Mouse (Mus musculus): Measurements from ENCODE around the gene Ccdc33. TPM values are rescaled to one million over a fixed set of nuclear protein-coding genes. Genes with fewer than 3 reads are reported as not detected.

The Ccdc33 gene
- polyA plus RNA-seq, 1 experiment from 2014 or later = 0.81 TPM

DNA sequence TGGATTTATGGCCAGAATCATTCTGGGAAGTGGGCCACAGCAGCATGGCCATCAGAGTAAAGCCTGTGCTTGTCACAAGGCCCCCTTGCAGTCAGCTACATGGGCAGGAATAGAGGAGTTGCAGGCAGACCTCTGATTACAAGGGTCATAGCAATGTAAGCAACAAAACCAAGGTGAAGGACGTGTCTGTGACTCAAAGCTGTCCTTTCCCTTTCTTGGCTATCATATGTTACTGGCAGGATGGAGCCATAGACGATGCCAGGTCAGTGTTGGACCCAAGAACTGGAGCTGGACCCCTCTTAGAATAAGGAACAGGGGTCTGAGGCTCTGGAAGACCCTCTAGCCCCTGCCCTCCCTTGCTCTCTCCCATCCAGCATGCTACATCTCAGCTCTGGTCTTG is 30.2 kb upstream of the Ccdc33 start:
- Histone ChIP-seq H3K4me3 (no peak overlapping the region), H3K4me1 (replicated peaks) (peaks cover 10% of the 10 kb centered on the region), H3K4me2 (no peak overlapping the region), H3K9ac (no peak overlapping the region), H3K27me3 (peaks cover 10% of the 10 kb centered on the region; the same call in 1 of the 2 replicates), H3K36me3 (no peaks in the 10 kb centered on the region), H3K27ac (no peak overlapping the region), H3K9me3 (no peaks in the 10 kb centered on the region)
- 72% methylated on average over 2 of the region's 2 CpGs for WGBS
- ATAC-seq (ENCODE audit: low FRiP score) = no peak

DNA sequence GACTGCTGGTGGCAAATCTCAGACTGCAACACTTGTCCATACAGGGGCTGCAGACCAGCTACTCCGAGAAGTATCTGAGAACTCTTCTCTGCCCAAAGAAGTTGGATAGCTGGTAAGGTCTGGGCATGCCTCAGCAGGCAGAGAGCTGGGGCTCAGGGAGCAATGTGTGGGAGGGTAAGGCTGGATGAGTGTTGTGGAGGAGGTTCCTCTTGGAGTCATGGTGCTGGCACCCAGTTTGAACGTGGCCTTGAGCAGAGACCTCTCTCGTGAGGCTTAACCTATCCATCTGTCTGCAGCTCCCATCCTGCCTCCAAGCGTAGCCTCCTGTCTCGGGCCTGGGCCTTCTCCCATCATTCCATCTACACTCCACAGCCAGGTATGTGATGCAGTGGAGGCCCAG is 26.8 kb upstream of the Ccdc33 start:
- H3K27ac ChIP-seq = no peak overlapping the region
- H3K4me2 ChIP-seq = no peak overlapping the region
- 88% methylated on average over 5 of the region's 5 CpGs for WGBS
- H3K4me1 ChIP-seq (replicated peaks) = peaks cover 15% of the 10 kb centered on the region; the same call in 1 of the 2 replicates
- no peaks in the 10 kb centered on the region for H3K9me3 ChIP-seq
- H3K36me3 ChIP-seq = no peaks in the 10 kb centered on the region
- H3K4me3 ChIP-seq = no peak overlapping the region
- ATAC-seq (ENCODE audit: low FRiP score) = no peak
- H3K9ac ChIP-seq = no peak overlapping the region
- H3K27me3 ChIP-seq = peaks cover 18% of the 10 kb centered on the region; the same call in 1 of the 2 replicates

DNA sequence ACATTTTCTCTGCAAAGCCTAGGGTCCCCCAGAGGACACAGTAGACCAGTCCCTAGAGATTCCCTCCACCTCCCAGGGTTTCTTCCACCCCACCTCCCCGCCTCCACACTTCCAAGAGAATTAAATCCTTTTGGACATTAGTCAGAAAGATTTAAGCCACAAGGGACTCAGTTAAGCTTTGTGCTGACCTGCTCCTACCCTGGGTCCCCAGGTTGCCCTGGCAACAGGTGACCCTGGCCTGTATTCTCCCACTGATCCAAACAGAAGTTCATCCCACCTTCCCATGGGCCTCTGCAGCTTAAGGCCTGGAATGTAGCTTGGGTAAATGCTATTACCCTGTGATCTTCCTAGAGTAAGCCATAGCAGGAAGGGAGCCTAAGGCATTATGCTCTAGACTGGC is 26.0 kb upstream of the Ccdc33 start:
- H3K27me3 ChIP-seq = peaks cover 26% of the 10 kb centered on the region; the same call in 1 of the 2 replicates
- H3K4me1 ChIP-seq (replicated peaks) = peaks cover 23% of the 10 kb centered on the region
- H3K9ac ChIP-seq = no peak overlapping the region
- no peak overlapping the region for H3K27ac ChIP-seq
- H3K9me3 ChIP-seq = no peaks in the 10 kb centered on the region
- H3K4me3 ChIP-seq = no peak overlapping the region
- H3K4me2 ChIP-seq = no peak overlapping the region
- ATAC-seq (ENCODE audit: low FRiP score) = no peak
- H3K36me3 ChIP-seq = no peaks in the 10 kb centered on the region
- 46% methylated on average over 1 of the region's 1 CpGs for WGBS

DNA sequence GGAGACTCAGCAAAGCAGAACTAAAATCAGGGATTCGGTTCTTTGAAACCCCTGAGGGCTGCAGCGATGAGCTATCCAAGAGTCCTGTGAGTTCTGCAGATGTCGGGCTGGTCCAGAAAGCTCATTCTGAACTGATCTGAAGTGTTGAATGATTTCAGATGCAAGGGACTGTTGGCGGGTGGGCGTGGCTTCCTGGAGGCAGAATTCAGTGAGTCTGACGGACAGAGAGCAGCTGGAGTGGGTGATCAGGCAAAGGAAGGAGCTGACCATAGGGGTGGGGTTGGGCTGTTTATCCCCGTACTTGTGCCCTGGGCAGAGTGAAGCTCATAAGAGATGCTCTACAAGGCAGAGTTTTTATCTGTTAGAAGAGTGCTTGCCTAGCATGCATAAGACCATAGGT is 24.8 kb upstream of the Ccdc33 start:
- H3K36me3 ChIP-seq = no peaks in the 10 kb centered on the region
- WGBS = 42% methylated on average over 7 of the region's 7 CpGs
- H3K9ac ChIP-seq = no peak overlapping the region
- H3K9me3 ChIP-seq = no peaks in the 10 kb centered on the region
- no peak overlapping the region for H3K27ac ChIP-seq
- no peak overlapping the region for H3K4me2 ChIP-seq
- no peak for ATAC-seq (ENCODE audit: low FRiP score)
- peaks cover 26% of the 10 kb centered on the region; the same call in 1 of the 2 replicates for H3K27me3 ChIP-seq
- H3K4me1 ChIP-seq (replicated peaks) = peaks cover 25% of the 10 kb centered on the region
- H3K4me3 ChIP-seq = no peak overlapping the region

DNA sequence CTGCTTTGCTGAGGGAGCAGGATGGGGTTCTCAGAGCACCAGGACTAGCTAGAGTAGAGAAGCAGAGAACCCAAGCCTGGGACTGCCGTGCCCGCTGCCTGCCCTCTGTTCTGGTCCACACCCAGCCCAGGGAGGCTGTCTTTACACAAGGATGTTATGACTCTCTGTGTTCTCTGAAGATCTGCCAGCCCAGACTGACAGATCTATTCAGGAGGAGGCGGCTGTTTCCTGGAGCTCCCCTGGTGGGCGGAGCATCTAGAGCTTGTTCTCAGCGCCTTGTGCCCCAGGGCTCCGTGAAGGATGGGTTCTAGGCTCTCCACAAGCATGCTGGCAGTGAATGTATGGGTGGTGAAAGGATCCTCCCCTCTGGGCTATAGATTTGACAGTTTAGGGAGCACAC is 21.3 kb upstream of the Ccdc33 start:
- no peak overlapping the region for H3K4me3 ChIP-seq
- H3K36me3 ChIP-seq = no peaks in the 10 kb centered on the region
- no peak overlapping the region for H3K4me2 ChIP-seq
- peaks cover 39% of the 10 kb centered on the region for H3K27me3 ChIP-seq
- no peak for ATAC-seq (ENCODE audit: low FRiP score)
- no peak overlapping the region for H3K9ac ChIP-seq
- H3K9me3 ChIP-seq = no peaks in the 10 kb centered on the region
- H3K27ac ChIP-seq = no peak overlapping the region
- peaks cover 42% of the 10 kb centered on the region for H3K4me1 ChIP-seq (replicated peaks)
- 32% methylated on average over 6 of the region's 6 CpGs for WGBS

DNA sequence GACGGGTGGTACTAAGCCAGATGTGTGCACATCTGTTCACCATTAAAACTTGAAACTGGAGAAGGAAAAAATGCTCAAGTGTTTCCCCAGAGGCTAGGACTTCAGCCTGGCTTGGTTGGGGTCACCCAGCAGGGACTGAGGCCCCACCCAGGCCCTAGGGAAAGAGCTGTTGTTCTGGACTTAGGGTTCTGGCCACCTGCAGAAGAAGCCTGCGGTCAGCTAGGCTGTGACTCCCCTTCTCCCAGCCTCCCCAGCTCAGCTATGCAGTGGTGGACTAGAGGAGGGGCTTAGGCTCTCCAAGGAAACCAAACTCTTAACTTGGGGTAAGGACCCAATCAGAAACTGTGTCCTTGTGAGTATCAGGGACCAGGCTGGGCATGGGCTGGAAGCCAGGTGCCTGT is 17.3 kb upstream of the Ccdc33 start:
- ATAC-seq (ENCODE audit: low FRiP score) = no peak
- H3K4me3 ChIP-seq = no peak overlapping the region
- H3K27ac ChIP-seq = no peak overlapping the region
- peaks cover 55% of the 10 kb centered on the region for H3K27me3 ChIP-seq
- peaks cover 58% of the 10 kb centered on the region for H3K4me1 ChIP-seq (replicated peaks)
- 0 out of 2 replicates have a peak overlapping the region, but pooled peaks have one; percentile 1 for H3K9ac ChIP-seq
- H3K4me2 ChIP-seq = no peak overlapping the region
- 56% methylated on average over 2 of the region's 2 CpGs for WGBS
- H3K9me3 ChIP-seq = no peaks in the 10 kb centered on the region
- H3K36me3 ChIP-seq = no peaks in the 10 kb centered on the region

DNA sequence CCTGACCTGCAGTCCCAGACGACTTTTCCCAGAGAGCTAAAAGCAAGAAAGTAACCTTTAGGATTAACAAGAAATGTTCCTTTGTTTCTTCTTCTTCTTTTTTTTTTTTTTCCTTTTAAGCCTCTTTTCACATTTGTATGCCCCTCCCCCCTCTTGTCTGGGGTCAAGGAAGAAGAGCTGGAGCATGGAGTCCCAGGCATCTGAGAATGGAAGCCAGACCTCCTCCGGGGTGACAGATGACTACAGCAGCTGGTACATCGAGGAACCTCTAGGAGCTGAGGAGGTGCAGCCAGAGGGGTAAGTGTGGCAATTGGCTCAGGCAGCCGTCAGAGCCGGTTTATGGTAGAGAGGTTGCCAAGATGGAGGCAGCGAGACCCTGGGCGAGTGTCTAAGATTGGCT is 16.3 kb upstream of the Ccdc33 start:
- Histone ChIP-seq H3K4me3 (no peak overlapping the region), H3K27ac (no peak overlapping the region), H3K36me3 (no peaks in the 10 kb centered on the region), H3K9me3 (no peaks in the 10 kb centered on the region), H3K4me1 (replicated peaks) (peaks cover 50% of the 10 kb centered on the region), H3K27me3 (peaks cover 55% of the 10 kb centered on the region), H3K4me2 (peak overlapping the region; percentile 21; the same call in 1 of the 2 replicates), H3K9ac (no peak overlapping the region)
- no peak for ATAC-seq (ENCODE audit: low FRiP score)
- whole genome bisulfite sequencing = 33% methylated on average over 7 of the region's 7 CpGs

DNA sequence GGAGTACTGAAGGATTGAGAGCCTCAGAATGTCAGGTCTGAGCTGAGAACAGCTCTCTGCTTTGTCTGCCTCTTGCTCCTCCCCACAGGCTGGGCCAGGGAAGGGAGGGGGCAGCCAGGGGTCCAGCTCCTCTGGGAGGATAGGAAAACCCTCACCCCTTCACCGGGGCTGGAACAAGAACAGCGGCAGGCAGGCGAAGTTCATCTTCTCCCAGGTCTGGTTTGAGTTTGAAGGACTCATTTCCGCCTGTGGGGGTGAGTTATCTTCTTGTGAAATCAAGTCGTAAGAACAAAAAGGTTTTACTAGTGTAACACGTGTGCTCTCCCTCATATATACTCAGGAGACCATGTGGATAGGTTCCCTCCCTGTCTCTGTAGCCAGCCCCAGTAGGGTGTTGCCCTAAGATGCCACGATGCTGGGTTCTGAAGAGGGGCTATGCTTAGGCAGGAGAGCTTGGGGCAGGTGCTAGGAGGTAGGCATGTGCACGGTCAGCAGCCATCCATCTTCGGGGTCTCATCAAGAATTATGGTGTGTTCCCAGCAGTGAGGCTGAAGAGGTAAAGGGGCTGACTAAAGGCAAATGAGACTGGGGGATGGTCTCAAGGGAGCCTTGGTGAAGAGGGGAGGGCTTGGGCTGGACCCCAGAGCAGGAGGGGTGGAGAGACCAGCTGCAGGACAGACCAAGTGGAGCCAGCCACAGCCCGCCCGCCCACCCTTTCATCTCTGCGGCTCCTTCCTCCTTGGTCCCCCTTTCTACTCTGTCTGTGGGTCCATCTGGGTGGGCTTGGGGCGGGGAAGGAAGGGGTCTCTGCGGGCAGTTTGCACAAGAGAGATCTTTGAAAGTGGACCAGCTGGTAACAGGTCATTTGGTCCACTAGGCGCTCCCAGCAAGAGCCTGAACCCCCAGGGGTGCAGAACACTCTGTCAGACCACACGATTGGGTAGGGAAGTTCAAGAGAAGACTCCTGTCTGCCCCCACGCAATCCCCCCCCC is 15.6 kb upstream of the Ccdc33 start:
- H3K27ac ChIP-seq = peak overlapping the region; percentile 44
- H3K27me3 ChIP-seq = peaks cover 59% of the 10 kb centered on the region
- ATAC-seq (ENCODE audit: low FRiP score) = no peak; the same call in 1 of the 2 replicates
- H3K9me3 ChIP-seq = no peaks in the 10 kb centered on the region
- no peak overlapping the region for H3K9ac ChIP-seq
- 0 out of 2 replicates have a peak overlapping the region, but pooled peaks have one; percentile 19 for H3K4me2 ChIP-seq
- no peak overlapping the region for H3K4me3 ChIP-seq
- peaks cover 54% of the 10 kb centered on the region for H3K4me1 ChIP-seq (replicated peaks)
- WGBS = 14% methylated on average over 15 of the region's 17 CpGs
- H3K36me3 ChIP-seq = no peaks in the 10 kb centered on the region

DNA sequence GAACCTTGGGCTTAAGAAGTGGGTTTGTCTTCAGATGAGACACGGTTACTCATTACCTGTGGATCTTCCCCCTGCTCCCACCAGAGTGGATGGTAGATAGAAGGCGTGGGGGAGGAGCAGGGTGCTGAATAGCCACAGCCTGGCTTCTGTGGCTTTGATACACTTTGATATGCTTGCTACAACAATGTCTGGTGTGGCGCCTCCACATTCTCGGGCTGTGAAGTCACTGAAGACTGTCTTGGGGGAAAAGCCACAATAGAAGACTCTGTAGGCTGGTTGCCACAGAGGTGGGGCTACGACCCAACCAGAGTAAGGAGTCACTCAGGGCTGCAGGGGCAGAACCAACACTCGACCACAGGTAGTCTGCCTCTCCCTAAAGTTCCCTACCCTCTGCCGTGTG is 13.1 kb upstream of the Ccdc33 start:
- H3K36me3 ChIP-seq = no peaks in the 10 kb centered on the region
- H3K27me3 ChIP-seq = peaks cover 74% of the 10 kb centered on the region
- peaks cover 61% of the 10 kb centered on the region for H3K4me1 ChIP-seq (replicated peaks)
- no peaks in the 10 kb centered on the region for H3K9me3 ChIP-seq
- no peak for ATAC-seq (ENCODE audit: low FRiP score)
- no peak overlapping the region for H3K4me2 ChIP-seq
- 68% methylated on average over 7 of the region's 7 CpGs for WGBS
- no peak overlapping the region for H3K4me3 ChIP-seq
- no peak overlapping the region for H3K27ac ChIP-seq
- H3K9ac ChIP-seq = no peak overlapping the region

DNA sequence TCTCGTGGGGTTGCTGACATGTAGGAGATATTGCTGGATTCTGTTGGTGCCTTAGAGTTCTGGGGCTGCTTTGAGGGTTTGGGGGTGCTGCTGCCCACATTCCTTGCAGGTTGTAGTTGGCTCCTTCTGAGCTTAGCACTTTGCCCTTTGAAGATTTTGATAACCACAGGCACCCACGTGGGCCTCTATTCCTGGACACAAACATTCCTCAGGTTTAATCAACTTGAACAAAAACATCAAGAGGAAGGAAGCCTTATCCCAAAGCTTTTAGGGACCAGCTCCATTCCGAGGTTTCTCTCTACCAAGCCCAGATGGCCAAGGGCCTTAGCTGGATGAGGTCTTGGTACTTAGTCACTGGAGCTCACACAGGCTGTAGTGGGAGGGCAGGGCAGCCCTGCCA is 12.3 kb upstream of the Ccdc33 start:
- Histone ChIP-seq H3K27ac (no peak overlapping the region), H3K27me3 (peaks cover 71% of the 10 kb centered on the region), H3K4me1 (replicated peaks) (peaks cover 59% of the 10 kb centered on the region), H3K4me3 (no peak overlapping the region), H3K9me3 (no peaks in the 10 kb centered on the region), H3K9ac (no peak overlapping the region), H3K36me3 (no peaks in the 10 kb centered on the region), H3K4me2 (no peak overlapping the region)
- WGBS = 38% methylated on average over 3 of the region's 3 CpGs
- no peak for ATAC-seq (ENCODE audit: low FRiP score)

DNA sequence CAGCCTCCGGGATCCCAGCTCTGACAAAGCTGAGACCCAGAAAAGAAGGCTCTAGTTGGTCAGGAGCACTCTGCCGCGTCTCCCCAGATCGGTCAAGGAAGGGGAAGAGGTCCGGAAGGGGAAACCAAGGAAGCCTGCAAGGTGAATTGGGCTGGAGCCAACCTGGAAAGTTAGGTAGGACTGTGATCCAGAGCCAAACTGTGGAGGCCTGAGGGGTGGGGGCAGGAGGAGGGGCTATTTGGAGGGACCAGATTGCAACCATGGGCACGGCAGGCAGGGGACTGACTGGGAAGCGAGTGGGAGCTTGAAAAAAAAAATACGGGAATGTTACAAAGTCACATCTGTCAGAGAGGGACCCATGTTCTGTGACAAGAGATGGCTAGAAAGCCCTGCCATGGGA is 10.9 kb upstream of the Ccdc33 start:
- Histone ChIP-seq H3K36me3 (no peaks in the 10 kb centered on the region), H3K9me3 (no peaks in the 10 kb centered on the region), H3K4me2 (peak overlapping the region; percentile 15), H3K9ac (no peak overlapping the region; the same call in 1 of the 2 replicates), H3K4me1 (replicated peaks) (peaks cover 49% of the 10 kb centered on the region), H3K27ac (0 out of 2 replicates have a peak overlapping the region, but pooled peaks have one; percentile 18), H3K27me3 (peaks cover 75% of the 10 kb centered on the region), H3K4me3 (no peak overlapping the region)
- ATAC-seq (ENCODE audit: low FRiP score) = no peak
- 10% methylated on average over 8 of the region's 8 CpGs for WGBS

DNA sequence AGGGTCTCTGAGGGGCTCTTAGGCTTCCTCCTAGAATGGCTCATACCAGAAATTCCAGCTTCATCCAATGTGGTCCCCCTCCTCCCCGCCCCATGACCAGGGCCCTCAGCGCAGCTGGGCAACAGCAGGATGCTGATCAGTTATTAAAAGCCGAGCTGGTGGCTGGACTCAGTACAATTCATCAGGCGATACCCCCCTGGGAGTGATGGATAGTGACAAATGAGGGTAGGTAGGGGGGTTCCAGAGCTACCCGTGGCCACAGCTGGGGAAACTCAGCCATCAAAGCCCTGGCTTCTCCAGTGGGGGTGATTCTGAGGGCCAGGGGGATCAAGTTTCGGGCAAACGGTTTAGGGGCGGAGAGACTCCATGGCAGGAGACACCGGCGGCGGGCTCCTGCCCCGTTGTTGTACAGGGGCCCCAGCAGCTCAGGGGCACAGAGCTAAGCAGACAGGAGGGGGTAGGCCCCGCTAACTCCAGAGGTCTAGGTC is 10.3 kb upstream of the Ccdc33 start:
- Histone ChIP-seq H3K27ac (0 out of 2 replicates have a peak overlapping the region, but pooled peaks have one; percentile 18), H3K36me3 (no peaks in the 10 kb centered on the region), H3K4me3 (no peak overlapping the region), H3K9ac (no peak overlapping the region; the same call in 1 of the 2 replicates), H3K9me3 (no peaks in the 10 kb centered on the region), H3K4me1 (replicated peaks) (peaks cover 44% of the 10 kb centered on the region), H3K4me2 (peak overlapping the region; percentile 15), H3K27me3 (peaks cover 81% of the 10 kb centered on the region)
- 0 out of 2 replicates have a peak, but pooled peaks have one; percentile 25 for ATAC-seq (ENCODE audit: low FRiP score)
- 3% methylated on average over 13 of the region's 13 CpGs for WGBS
